8 mouse cellular contexts compared by ENCODE assay signal in the genomic region with DNA sequence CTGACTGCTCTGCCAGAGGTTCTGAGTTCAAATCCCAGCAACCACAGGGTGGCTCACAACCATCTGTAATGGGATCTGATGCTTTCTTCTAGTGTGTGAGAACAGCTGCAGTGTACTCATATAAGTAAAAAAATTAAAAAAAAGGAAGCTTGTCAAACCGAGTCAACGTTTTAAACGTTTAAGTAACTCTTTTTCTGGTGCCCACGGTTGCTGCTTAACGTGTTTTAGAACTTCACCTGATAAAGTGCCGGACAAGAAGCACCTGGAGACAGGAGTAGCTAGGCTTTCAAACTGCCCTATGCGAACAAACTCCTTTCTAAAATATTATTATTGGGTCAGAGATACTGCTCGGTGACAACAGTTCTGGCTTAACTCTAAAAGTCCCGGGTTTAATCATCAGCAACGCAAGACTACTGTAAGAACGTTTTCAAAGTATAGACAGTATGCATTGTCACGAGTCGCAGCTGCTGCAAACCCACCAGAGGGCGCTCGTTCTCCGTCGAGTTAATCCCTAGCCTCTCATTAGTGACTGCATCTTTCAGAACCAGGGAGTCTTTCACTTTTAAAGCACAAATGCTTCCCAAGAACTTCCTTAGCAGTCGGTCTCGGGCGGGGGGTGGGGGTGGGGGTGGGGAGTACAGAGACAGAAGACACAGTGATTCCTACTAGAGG. TPM values are rescaled to one million over a fixed set of nuclear protein-coding genes. Genes with fewer than 3 reads are reported as not detected.
DNase-seq lines count a peak whose midpoint lies in the region; ATAC-seq lines count a peak whose summit lies in the region.

No protein-coding gene starts in this region.

- H3K27me3 ChIP-seq in embryonic facial prominence, embryonic 12.5 days = peaks cover 44% of the 10 kb centered on the region
- H3K27me3 ChIP-seq in heart, embryonic 15.5 days = peaks cover 38% of the 10 kb centered on the region

- WGBS in embryonic facial prominence, embryonic 12.5 days = 9% methylated on average over 20 of the region's 20 CpGs
- WGBS in heart, embryonic 15.5 days = 6% methylated on average over 20 of the region's 20 CpGs

- peak overlapping the region; percentile 64 for H3K9ac ChIP-seq in embryonic facial prominence, embryonic 12.5 days
- H3K9ac ChIP-seq in heart, embryonic 15.5 days = peak overlapping the region; percentile 81

- peak; percentile 91 for DNase-seq in adrenal gland, postnatal 25 days
- DNase-seq in kidney, postnatal 36 days = peak; percentile 70 to 90
- DNase-seq in lung, postnatal 10 days = peak; percentile 93
- peak; percentile 82 for DNase-seq in ovary, postnatal 14 days (ENCODE audit: low spot score)
- peak; percentile 68 to 96 for DNase-seq in thymus, postnatal 10 days (ENCODE audit: low spot score in 2 of 2)

- no peaks in the 10 kb centered on the region for H3K9me3 ChIP-seq in embryonic facial prominence, embryonic 12.5 days
- no peaks in the 10 kb centered on the region for H3K9me3 ChIP-seq in heart, embryonic 15.5 days (replicated peaks)

- peak; percentile 58 for ATAC-seq in CD4-positive, CD25-positive, alpha-beta regulatory T cell, adult 4 months
- ATAC-seq in embryonic facial prominence, embryonic 12.5 days (ENCODE audit: insufficient number of reproducible peaks, insufficient read depth, low FRiP score, low TSS enrichment) = no peak
- ATAC-seq in heart, embryonic 15.5 days (replicated peaks; ENCODE audit: insufficient number of reproducible peaks, insufficient read depth, low FRiP score, low read depth) = 0 out of 2 replicates have a peak, but pooled peaks have one; percentile 17

- peaks cover 35% of the 10 kb centered on the region for H3K4me1 ChIP-seq in embryonic facial prominence, embryonic 12.5 days
- H3K4me1 ChIP-seq in heart, embryonic 15.5 days (replicated peaks) = peaks cover 47% of the 10 kb centered on the region

- H3K4me3 ChIP-seq in embryonic facial prominence, embryonic 12.5 days = peak overlapping the region; percentile 59
- H3K4me3 ChIP-seq in heart, embryonic 15.5 days = peak overlapping the region; percentile 68

- H3K27ac ChIP-seq in embryonic facial prominence, embryonic 12.5 days = peak overlapping the region; percentile 89
- peak overlapping the region; percentile 95 for H3K27ac ChIP-seq in heart, embryonic 15.5 days

- no peaks in the 10 kb centered on the region for H3K36me3 ChIP-seq in embryonic facial prominence, embryonic 12.5 days
- H3K36me3 ChIP-seq in heart, embryonic 15.5 days = no peaks in the 10 kb centered on the region

- H3K4me2 ChIP-seq in embryonic facial prominence, embryonic 12.5 days (replicated peaks) = peak overlapping the region; percentile 93
- H3K4me2 ChIP-seq in heart, embryonic 15.5 days = peak overlapping the region; percentile 99

RNA-seq across cellular contexts. Expression of a gene that starts 1.0 kb away (rescaled TPM):
- polyA plus RNA-seq in CD4-positive, CD25-positive, alpha-beta regulatory T cell, adult 4 months (2017; shearing (Covaris generic)) = 1 to 10 TPM in 1 of 2 experiments, under 1 TPM in 1; 0.76 to 1.2 TPM
- 3.9 and 5.6 TPM in 2 replicates for total RNA-seq in adrenal gland, postnatal 25 days (2021)
- 7.0 and 8.4 TPM in 2 replicates for polyA plus RNA-seq in embryonic facial prominence, embryonic 12.5 days (2016; fragmentation: Nextera tagmentation; extraction: Ambion mirVana)
- 14.1 and 18.4 TPM in 2 replicates for polyA plus RNA-seq in heart, embryonic 15.5 days (2015; fragmentation: Nextera tagmentation; extraction: Ambion mirVana)

RNA-seq across cellular contexts. Expression of a gene that starts 26.7 kb away (rescaled TPM):
- polyA plus RNA-seq in CD4-positive, CD25-positive, alpha-beta regulatory T cell, adult 4 months (2017; shearing (Covaris generic)) = 100 to 1,000 TPM in 1 of 2 experiments, 10 to 100 TPM in 1; 92.5 to 132 TPM
- 49.3 and 65.0 TPM in 2 replicates for total RNA-seq in adrenal gland, postnatal 25 days (2021)
- polyA plus RNA-seq in embryonic facial prominence, embryonic 12.5 days (2016; fragmentation: Nextera tagmentation; extraction: Ambion mirVana) = 24.3 and 25.1 TPM in 2 replicates
- 16.1 and 22.1 TPM in 2 replicates for polyA plus RNA-seq in heart, embryonic 15.5 days (2015; fragmentation: Nextera tagmentation; extraction: Ambion mirVana)

RNA-seq across cellular contexts. Expression of a gene that starts 28.5 kb away (rescaled TPM):
- not detected for polyA plus RNA-seq in CD4-positive, CD25-positive, alpha-beta regulatory T cell, adult 4 months (2017; shearing (Covaris generic))
- 0.52 TPM in 1 of 2 replicates, not detected in the other for total RNA-seq in adrenal gland, postnatal 25 days (2021)
- polyA plus RNA-seq in embryonic facial prominence, embryonic 12.5 days (2016; fragmentation: Nextera tagmentation; extraction: Ambion mirVana) = 0.29 and 0.52 TPM in 2 replicates
- 0.11 and 0.16 TPM in 2 replicates for polyA plus RNA-seq in heart, embryonic 15.5 days (2015; fragmentation: Nextera tagmentation; extraction: Ambion mirVana)

RNA-seq across cellular contexts. Expression of a gene that starts 59.8 kb away (rescaled TPM):
- 1 to 10 TPM in 1 of 2 experiments, under 1 TPM in 1; 0.54 to 1.6 TPM for polyA plus RNA-seq in CD4-positive, CD25-positive, alpha-beta regulatory T cell, adult 4 months (2017; shearing (Covaris generic))
- total RNA-seq in adrenal gland, postnatal 25 days (2021) = 83.2 and 101 TPM in 2 replicates
- 107 and 112 TPM in 2 replicates for polyA plus RNA-seq in embryonic facial prominence, embryonic 12.5 days (2016; fragmentation: Nextera tagmentation; extraction: Ambion mirVana)
- 44.5 and 56.9 TPM in 2 replicates for polyA plus RNA-seq in heart, embryonic 15.5 days (2015; fragmentation: Nextera tagmentation; extraction: Ambion mirVana)
